10 mouse cellular contexts compared by ENCODE assay signal in the genomic region with DNA sequence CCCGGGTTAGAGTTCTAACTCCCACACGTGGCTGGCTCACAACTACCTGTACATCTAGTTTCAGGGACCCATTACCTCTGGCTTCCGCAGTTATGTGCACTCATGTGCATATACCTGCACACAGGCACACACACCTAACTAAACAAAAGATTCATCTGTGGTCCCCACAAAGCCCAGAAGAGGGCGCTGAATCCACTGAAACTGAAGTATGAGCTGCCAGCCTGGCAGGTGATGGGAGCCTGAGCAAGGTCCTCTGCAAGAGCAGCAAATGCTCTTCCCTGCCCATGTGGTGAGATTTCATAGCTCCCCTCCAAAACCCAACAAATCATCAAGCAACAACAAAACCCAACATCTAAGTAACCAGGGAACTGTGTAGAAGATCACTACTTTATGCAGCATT.
A peak's percentile ranks its signal among the peaks of the same experiment; 100 is the strongest.
DNase-seq lines count a peak whose midpoint lies in the region; ATAC-seq lines count a peak whose summit lies in the region.
"Had no signal": no experiment of that assay in that cellular context is flagged by ENCODE, and none has a peak within 500 bp of the region (broad histone marks: within the 10 kb centered on the region; RNA-seq: fewer than 3 reads in every experiment).

No protein-coding gene starts in this region.

- H3K27ac ChIP-seq in limb, embryonic 11.5 days (replicated peaks; ENCODE audit: low read depth, low read length): no peak overlapping the region
- no peak overlapping the region for H3K27ac ChIP-seq in limb, embryonic 10.5 days
- H3K27ac ChIP-seq: limb, embryonic 12.5 days had no signal

- no peaks in the 10 kb centered on the region for H3K27me3 ChIP-seq in limb, embryonic 11.5 days (ENCODE audit: control insufficient read depth, insufficient read depth, low read length)
- no peaks in the 10 kb centered on the region for H3K27me3 ChIP-seq in limb, embryonic 10.5 days (ENCODE audit: low read depth, poor library complexity, severe bottlenecking)
- H3K27me3 ChIP-seq: limb, embryonic 12.5 days had no signal

- DNase-seq in CD4-positive, CD25-positive, alpha-beta regulatory T cell, adult 2 months (ENCODE audit: low read depth, low spot score): peak; percentile 45
- DNase-seq in limb, embryonic 11.5 days (ENCODE audit: low spot score): peak; percentile 32
- DNase-seq in limb, embryonic 10.5 days (ENCODE audit: low spot score): no peak
- peak; percentile 54 to 57 for DNase-seq in cerebellum, postnatal 10 days
- DNase-seq in retina, postnatal 1 day: peak; percentile 21
- no peak for DNase-seq in layer of hippocampus, postnatal 36 days
- no peak for DNase-seq in gastrocnemius, postnatal 4 days (ENCODE audit: low spot score in 2 of 2)

- H3K4me2 ChIP-seq in limb, embryonic 11.5 days (ENCODE audit: low read depth, severe bottlenecking): no peak overlapping the region
- H3K4me2 ChIP-seq: limb, embryonic 12.5 days had no signal

- no peak overlapping the region for H3K4me3 ChIP-seq in limb, embryonic 11.5 days (ENCODE audit: low read depth, low read length)
- no peak overlapping the region for H3K4me3 ChIP-seq in limb, embryonic 10.5 days
- H3K4me3 ChIP-seq: limb, embryonic 12.5 days had no signal

- no peak for ATAC-seq in CD4-positive, CD25-positive, alpha-beta regulatory T cell, adult 4 months
- no peak for ATAC-seq in limb, embryonic 11.5 days (ENCODE audit: insufficient number of reproducible peaks, low FRiP score, low TSS enrichment, low read depth)
- ATAC-seq: forebrain, embryonic 14.5 days had no signal

- H3K4me1 ChIP-seq in limb, embryonic 11.5 days (ENCODE audit: control insufficient read depth, insufficient read depth, low read length): no peaks in the 10 kb centered on the region
- no peaks in the 10 kb centered on the region for H3K4me1 ChIP-seq in limb, embryonic 10.5 days
- H3K4me1 ChIP-seq: limb, embryonic 12.5 days had no signal

- H3K9me3 ChIP-seq in limb, embryonic 11.5 days (ENCODE audit: control insufficient read depth, low read length): no peaks in the 10 kb centered on the region
- no peaks in the 10 kb centered on the region for H3K9me3 ChIP-seq in limb, embryonic 10.5 days (replicated peaks)
- H3K9me3 ChIP-seq: limb, embryonic 12.5 days had no signal

- no peak overlapping the region for H3K9ac ChIP-seq in limb, embryonic 11.5 days (ENCODE audit: low read length)
- H3K9ac ChIP-seq: limb, embryonic 12.5 days had no signal

- 65% methylated on average over 4 of the region's 4 CpGs for WGBS in limb, embryonic 11.5 days
- WGBS in limb, embryonic 10.5 days: 67% methylated on average over 4 of the region's 4 CpGs

- peaks cover 3% of the 10 kb centered on the region for H3K36me3 ChIP-seq in limb, embryonic 11.5 days (ENCODE audit: control insufficient read depth, insufficient read depth, low read length)
- H3K36me3 ChIP-seq in limb, embryonic 10.5 days: peaks cover 39% of the 10 kb centered on the region

Comparison
In these comparisons a context has a peak if more than half of its experiments do, and no peak if none do; other contexts are left out.
1. DNase-seq: peak in CD4-positive, CD25-positive, alpha-beta regulatory T cell, adult 2 months (single experiment), limb, embryonic 11.5 days (single experiment), cerebellum, postnatal 10 days (2 of 2) and retina, postnatal 1 day (single experiment); none in limb, embryonic 10.5 days (single experiment), layer of hippocampus, postnatal 36 days (0 of 2) and gastrocnemius, postnatal 4 days (0 of 2).